25 mouse cellular contexts compared by ENCODE assay signal in the genomic region with DNA sequence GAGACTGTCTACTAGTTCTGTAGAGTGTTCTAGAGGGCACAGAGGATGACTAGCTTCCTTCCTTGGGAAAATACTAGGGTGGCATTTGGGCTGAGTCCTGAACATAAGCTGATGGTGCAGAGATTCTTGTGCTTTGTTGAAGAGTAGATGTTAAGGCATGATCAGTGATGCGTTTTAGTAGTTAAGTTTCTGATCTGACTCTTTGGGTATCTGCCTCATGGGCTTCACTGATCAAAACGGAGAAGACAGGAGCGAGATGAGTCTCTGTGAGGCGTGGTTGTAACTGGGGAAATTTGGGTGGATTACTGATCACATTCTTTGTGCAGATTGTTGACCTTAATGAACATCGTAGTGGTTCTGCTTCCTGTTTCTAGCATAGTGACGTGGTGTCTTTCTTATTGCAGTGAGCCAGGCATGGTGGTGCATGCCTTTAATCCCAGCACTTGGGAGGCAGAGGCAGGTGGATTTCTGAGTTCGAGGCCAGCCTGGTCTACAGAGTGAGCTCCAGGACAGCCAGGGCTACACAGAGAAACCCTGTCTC.
"Had no signal": no experiment of that assay in that cellular context is flagged by ENCODE, and none has a peak within 500 bp of the region (broad histone marks: within the 10 kb centered on the region; RNA-seq: fewer than 3 reads in every experiment).

No protein-coding gene starts in this region.

- H3K27ac ChIP-seq: kidney, embryonic 15.5 days; left cerebral cortex, adult 2 months; limb, embryonic 12.5 days; limb, embryonic 15.5 days; liver, embryonic 12.5 days; liver, embryonic 15.5 days; lung, embryonic 15.5 days; neural tube, embryonic 12.5 days; neural tube, embryonic 15.5 days; stomach, postnatal 0 days had no signal

- DNase-seq: kidney, adult 8-10 months; kidney, postnatal 10 days; kidney, postnatal 36 days; layer of hippocampus, postnatal 36 days; left cerebral cortex, postnatal 4 days; lung, adult 18-20 months; lung, postnatal 10 days; lung, postnatal 36 days; midbrain, embryonic 14.5 days; right cerebral cortex, adult 18-20 months; right cerebral cortex, postnatal 25 days; thymus, adult 2 months; thymus, postnatal 14 days; thymus, postnatal 4 days had no signal

- H3K4me3 ChIP-seq: kidney, embryonic 15.5 days; left cerebral cortex, adult 2 months; limb, embryonic 12.5 days; limb, embryonic 15.5 days; liver, embryonic 12.5 days; liver, embryonic 15.5 days; lung, embryonic 15.5 days; neural tube, embryonic 12.5 days; neural tube, embryonic 15.5 days had no signal

- H3K4me2 ChIP-seq: kidney, embryonic 15.5 days; limb, embryonic 12.5 days; limb, embryonic 15.5 days; liver, embryonic 12.5 days; liver, embryonic 15.5 days; lung, embryonic 15.5 days; midbrain, embryonic 11.5 days; neural tube, embryonic 12.5 days; neural tube, embryonic 15.5 days had no signal

- H3K27me3 ChIP-seq: kidney, embryonic 15.5 days; limb, embryonic 12.5 days; limb, embryonic 15.5 days; liver, embryonic 12.5 days; liver, embryonic 15.5 days; lung, embryonic 15.5 days; neural tube, embryonic 12.5 days; neural tube, embryonic 15.5 days had no signal

- ATAC-seq: liver, embryonic 12.5 days had no signal

- H3K9ac ChIP-seq: kidney, embryonic 15.5 days; limb, embryonic 12.5 days; limb, embryonic 15.5 days; liver, embryonic 12.5 days; liver, embryonic 15.5 days; lung, embryonic 15.5 days; neural tube, embryonic 12.5 days; neural tube, embryonic 15.5 days had no signal

- H3K4me1 ChIP-seq: limb, embryonic 12.5 days; limb, embryonic 15.5 days; lung, embryonic 15.5 days; neural tube, embryonic 12.5 days had no signal

- H3K9me3 ChIP-seq: kidney, embryonic 15.5 days; limb, embryonic 12.5 days; limb, embryonic 15.5 days; liver, embryonic 12.5 days; liver, embryonic 15.5 days; lung, embryonic 15.5 days; neural tube, embryonic 12.5 days; neural tube, embryonic 15.5 days had no signal

- H3K36me3 ChIP-seq: lung, embryonic 15.5 days; neural tube, embryonic 15.5 days had no signal
